ENCODE assay signal across 40 mouse cellular contexts in the genomic region with DNA sequence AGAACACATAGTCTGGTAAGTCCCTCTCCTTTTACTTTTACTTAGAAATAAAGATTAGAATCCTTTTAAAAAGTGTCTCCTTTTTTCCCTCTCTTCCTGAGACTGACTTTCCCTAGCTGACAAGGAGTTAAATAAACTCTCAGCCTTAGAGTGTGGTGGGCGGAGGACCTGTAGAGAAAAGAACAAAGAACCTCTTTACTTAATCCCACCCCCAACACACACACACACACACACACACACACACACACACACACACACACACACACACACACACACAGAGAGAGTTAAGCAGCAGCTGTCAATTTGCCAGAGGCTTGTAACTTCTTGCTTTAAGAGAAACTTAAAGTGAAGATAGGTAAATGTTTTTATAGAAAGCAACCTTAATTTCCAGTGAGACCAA. TPM values are rescaled to one million over a fixed set of nuclear protein-coding genes. Genes with fewer than 3 reads are reported as not detected.
"Had no signal": no experiment of that assay in that cellular context is flagged by ENCODE, and none has a peak within 500 bp of the region (broad histone marks: within the 10 kb centered on the region; RNA-seq: fewer than 3 reads in every experiment).

No protein-coding gene starts in this region.

- H3K4me1 ChIP-seq: heart, embryonic 13.5 days; heart, embryonic 15.5 days; hindbrain, embryonic 13.5 days; hindbrain, embryonic 15.5 days; kidney, embryonic 15.5 days; limb, embryonic 13.5 days had no signal

- H3K36me3 ChIP-seq: heart, embryonic 13.5 days; heart, embryonic 15.5 days; hindbrain, embryonic 13.5 days; hindbrain, embryonic 15.5 days; kidney, embryonic 15.5 days; limb, embryonic 13.5 days had no signal

- H3K9me3 ChIP-seq: heart, embryonic 13.5 days; heart, embryonic 15.5 days; hindbrain, embryonic 13.5 days; hindbrain, embryonic 15.5 days; kidney, embryonic 15.5 days had no signal

- H3K27ac ChIP-seq: heart, adult 2 months; heart, embryonic 13.5 days; heart, embryonic 15.5 days; hindbrain, embryonic 13.5 days; hindbrain, embryonic 15.5 days; hindbrain, postnatal 0 days; kidney, embryonic 15.5 days; kidney, postnatal 0 days; limb, embryonic 13.5 days had no signal

- H3K9ac ChIP-seq: heart, embryonic 13.5 days; heart, embryonic 15.5 days; hindbrain, embryonic 13.5 days; hindbrain, embryonic 15.5 days; kidney, embryonic 15.5 days; limb, embryonic 13.5 days had no signal

- H3K4me3 ChIP-seq: heart, adult 2 months; heart, embryonic 13.5 days; heart, embryonic 15.5 days; hindbrain, embryonic 13.5 days; hindbrain, embryonic 15.5 days; kidney, embryonic 15.5 days; limb, embryonic 13.5 days had no signal

- H3K4me2 ChIP-seq: heart, embryonic 11.5 days; heart, embryonic 13.5 days; heart, embryonic 15.5 days; hindbrain, embryonic 13.5 days; hindbrain, embryonic 15.5 days; kidney, embryonic 15.5 days; limb, embryonic 13.5 days; liver, embryonic 11.5 days had no signal

- DNase-seq: gastrocnemius, postnatal 14 days; gastrocnemius, postnatal 36 days; heart, adult 2 months; heart, postnatal 14 days; heart, postnatal 36 days; kidney, adult 11 months; kidney, adult 2 months; kidney, adult 9 months; kidney, postnatal 14 days; kidney, postnatal 36 days; layer of hippocampus, adult 9-11 months; layer of hippocampus, postnatal 36 days; liver had no signal

- H3K27me3 ChIP-seq: heart, embryonic 13.5 days; heart, embryonic 15.5 days; hindbrain, embryonic 13.5 days; hindbrain, embryonic 15.5 days; kidney, embryonic 15.5 days; limb, embryonic 13.5 days had no signal

- ATAC-seq: hindbrain, postnatal 0 days; intestine, embryonic 16.5 days had no signal

RNA-seq across cellular contexts. Expression of gene Slc22a19, which starts 39.1 kb away (rescaled TPM):
- total RNA-seq: gastrocnemius, adult 18-20 months; gastrocnemius, adult 8-10 months; gastrocnemius, postnatal 14 days; gastrocnemius, postnatal 36 days; heart, adult 2 months; heart, postnatal 14 days; heart, postnatal 36 days; hematopoietic stem cell, adult 5-6 weeks; layer of hippocampus, adult 18-20 months; layer of hippocampus, adult 8-10 months; layer of hippocampus, postnatal 14 days; layer of hippocampus, postnatal 36 days; left cerebral cortex, adult 18-20 months; left cerebral cortex, adult 8-10 months; left cerebral cortex, postnatal 10 days; left cerebral cortex, postnatal 36 days had no signal
- polyA plus RNA-seq: gonadal fat pad, adult 2 months; heart, adult 2 months; heart, embryonic 11.5 days; heart, embryonic 13.5 days; heart, embryonic 15.5 days; heart, postnatal 0 days; intestine, embryonic 14.5 days; intestine, embryonic 16.5 days; large intestine, adult 2 months; limb, embryonic 11.5 days; limb, embryonic 13.5 days; liver, embryonic 11.5 days had no signal

RNA-seq across cellular contexts. Expression of gene Hrasls5, which starts 59.7 kb away (rescaled TPM):
- total RNA-seq: gastrocnemius, adult 18-20 months; gastrocnemius, adult 8-10 months; gastrocnemius, postnatal 14 days; gastrocnemius, postnatal 36 days; heart, adult 2 months; heart, postnatal 14 days; heart, postnatal 36 days; hematopoietic stem cell, adult 5-6 weeks; hindbrain, postnatal 0 days; layer of hippocampus, adult 18-20 months; layer of hippocampus, postnatal 14 days; layer of hippocampus, postnatal 36 days; left cerebral cortex, adult 18-20 months; left cerebral cortex, postnatal 10 days; left cerebral cortex, postnatal 36 days had no signal
- polyA plus RNA-seq: heart, embryonic 11.5 days; heart, embryonic 13.5 days; heart, embryonic 15.5 days; heart, postnatal 0 days; hindbrain, embryonic 11.5 days; hindbrain, embryonic 13.5 days; hindbrain, embryonic 15.5 days; intestine, embryonic 14.5 days; intestine, embryonic 16.5 days; kidney, embryonic 15.5 days; limb, embryonic 11.5 days; liver, embryonic 11.5 days had no signal
